13 mouse cellular contexts compared by ENCODE assay signal in the genomic region with DNA sequence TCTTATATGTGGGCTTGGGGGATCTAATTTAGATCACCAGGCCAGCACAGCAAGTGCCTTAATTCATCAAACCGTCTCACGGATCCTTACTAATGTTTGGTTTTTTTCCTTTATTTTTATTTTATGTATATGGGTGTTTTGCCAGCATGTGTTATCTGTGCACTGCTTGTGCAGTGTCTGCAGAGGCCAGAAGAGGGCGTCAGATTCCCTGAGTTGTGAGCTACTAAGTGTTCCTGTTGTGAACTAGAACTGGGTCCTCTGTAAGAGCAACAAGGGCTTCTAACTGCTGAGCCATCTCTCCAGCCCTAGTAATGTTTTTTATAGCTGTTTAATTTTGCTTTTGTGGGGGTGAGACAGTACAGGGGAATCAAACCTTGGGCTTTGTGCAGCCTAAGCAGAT. TPM values are rescaled to one million over a fixed set of nuclear protein-coding genes. Genes with fewer than 3 reads are reported as not detected.
A peak's percentile ranks its signal among the peaks of the same experiment; 100 is the strongest.
DNase-seq lines count a peak whose midpoint lies in the region; ATAC-seq and TF ChIP-seq lines count a peak whose summit lies in the region.
"Had no signal": no experiment of that assay in that cellular context is flagged by ENCODE, and none has a peak within 500 bp of the region (broad histone marks: within the 10 kb centered on the region; RNA-seq: fewer than 3 reads in every experiment).

No protein-coding gene starts in this region.

- no peak for TF ChIP-seq POLR2A in ES-Bruce4 (IDR thresholded peaks at IDR 0.05; ENCODE audit: insufficient read depth, low read length)

- H3K27me3 ChIP-seq in ES-Bruce4 (ENCODE audit: control insufficient read depth, insufficient read depth, low read length, poor library complexity, severe bottlenecking): no peaks in the 10 kb centered on the region
- H3K27me3 ChIP-seq: embryonic facial prominence, embryonic 12.5 days had no signal

- peak; percentile 44 for TF ChIP-seq CTCF in left cerebral cortex, adult 2 months (IDR thresholded peaks at IDR 0.05)
- peak; percentile 47 for TF ChIP-seq CTCF in ES-Bruce4 (IDR thresholded peaks at IDR 0.05; ENCODE audit: low read depth, low read length)

- peak; percentile 45 for DNase-seq in CD4-positive, CD25-positive, alpha-beta regulatory T cell, adult 2 months (ENCODE audit: low read depth, low spot score)
- no peak for DNase-seq in left cerebral cortex, adult 2 months (ENCODE audit: extremely low spot score in 1 of 2, low spot score in 2 of 2)
- no peak for DNase-seq in left cerebral cortex, postnatal 10 days (ENCODE audit: extremely low spot score in 1 of 2, low spot score in 2 of 2)
- no peak for DNase-seq in frontal cortex, postnatal 14 days (ENCODE audit: low spot score in 2 of 2)
- DNase-seq in neural tube, embryonic 10.5 days (ENCODE audit: extremely low spot score, low spot score): no peak
- DNase-seq: heart, postnatal 36 days had no signal

- no peak overlapping the region for H3K27ac ChIP-seq in left cerebral cortex, adult 2 months
- no peak overlapping the region for H3K27ac ChIP-seq in ES-Bruce4 (ENCODE audit: insufficient read depth, low read length)
- H3K27ac ChIP-seq: embryonic facial prominence, embryonic 12.5 days had no signal

- H3K4me3 ChIP-seq in left cerebral cortex, adult 2 months: no peak overlapping the region
- H3K4me3 ChIP-seq in ES-Bruce4 (ENCODE audit: low read depth, low read length): no peak overlapping the region
- H3K4me3 ChIP-seq: embryonic facial prominence, embryonic 12.5 days had no signal

- H3K4me1 ChIP-seq in ES-Bruce4 (ENCODE audit: control insufficient read depth, insufficient read depth, low read length): no peaks in the 10 kb centered on the region

- TF ChIP-seq EP300 in ES-Bruce4 (IDR thresholded peaks at IDR 0.05; ENCODE audit: insufficient read depth, low read depth, low read length): no peak

- H3K9me3 ChIP-seq in ES-Bruce4 (replicated peaks; ENCODE audit: control insufficient read depth, insufficient read depth, low read length, poor library complexity, severe bottlenecking): no peaks in the 10 kb centered on the region
- H3K9me3 ChIP-seq: embryonic facial prominence, embryonic 12.5 days had no signal

- ATAC-seq in CD4-positive, CD25-positive, alpha-beta regulatory T cell, adult 4 months: no peak
- 0 out of 2 replicates have a peak, but pooled peaks have one; percentile 63 for ATAC-seq in erythroblast, adult 5-6 weeks (replicated peaks; ENCODE audit: low FRiP score, poor library complexity, severe bottlenecking)

- no peaks in the 10 kb centered on the region; the same call in 1 of the 2 replicates for H3K36me3 ChIP-seq in ES-Bruce4 (ENCODE audit: control insufficient read depth, insufficient read depth, low read length, poor library complexity, severe bottlenecking)
- H3K36me3 ChIP-seq: embryonic facial prominence, embryonic 12.5 days had no signal

- intact Hi-C loops in left cerebral cortex, adult 2 months (cut with DNase I): no loop called here
- intact Hi-C loops in left cerebral cortex, postnatal 10 days (cut with DNase I): no loop called here

- H3K9ac ChIP-seq in ES-Bruce4 (ENCODE audit: low read depth, poor library complexity, severe bottlenecking): no peak overlapping the region
- H3K9ac ChIP-seq: embryonic facial prominence, embryonic 12.5 days had no signal

RNA-seq across cellular contexts. Expression of a gene that starts 23.8 kb away (rescaled TPM):
- 10 to 100 TPM; 12.6 to 24.4 TPM for polyA plus RNA-seq in CD4-positive, CD25-positive, alpha-beta regulatory T cell, adult 4 months (2017; shearing (Covaris generic))
- total RNA-seq in left cerebral cortex, adult 2 months (2021): 10 to 100 TPM; 56.0 to 61.1 TPM
- total RNA-seq in left cerebral cortex, postnatal 10 days (2021): 10 to 100 TPM; 47.5 to 49.6 TPM
- 130 and 140 TPM in 2 replicates for polyA plus RNA-seq in ES-Bruce4 (2011; ENCODE audit: insufficient read depth, insufficient read length, low read depth, missing spikeins)
- total RNA-seq in erythroblast, adult 5-6 weeks (2015; ENCODE audit: low replicate concordance): 27.2 and 36.3 TPM in 2 replicates
- total RNA-seq in erythroblast, adult 5-6 weeks (2017; ENCODE audit: low replicate concordance): 67.6 and 70.0 TPM in 2 replicates

RNA-seq across cellular contexts. Expression of a gene that starts 55.7 kb away (rescaled TPM):
- polyA plus RNA-seq in CD4-positive, CD25-positive, alpha-beta regulatory T cell, adult 4 months (2017; shearing (Covaris generic)): not detected
- total RNA-seq in left cerebral cortex, adult 2 months (2021): not detected
- not detected for total RNA-seq in left cerebral cortex, postnatal 10 days (2021)
- not detected in 2 replicates for polyA plus RNA-seq in ES-Bruce4 (2011; ENCODE audit: insufficient read depth, insufficient read length, low read depth, missing spikeins)
- not detected in 2 replicates for total RNA-seq in erythroblast, adult 5-6 weeks (2015; ENCODE audit: low replicate concordance)
- total RNA-seq in erythroblast, adult 5-6 weeks (2017; ENCODE audit: low replicate concordance): not detected in 2 replicates
- total RNA-seq: heart, postnatal 36 days had no signal
- polyA plus RNA-seq: embryonic facial prominence, embryonic 12.5 days; frontal cortex, adult 2 months; large intestine, adult 2 months; limb, embryonic 14.5 days had no signal
